Mouse (Mus musculus): ENCODE data around the gene Hoxd10. TPM values are rescaled to one million over a fixed set of nuclear protein-coding genes. Genes with fewer than 3 reads are reported as not detected.

The Hoxd10 gene
- polyA plus RNA-seq, 1 experiment from 2014 or later: 1.6 TPM

DNA sequence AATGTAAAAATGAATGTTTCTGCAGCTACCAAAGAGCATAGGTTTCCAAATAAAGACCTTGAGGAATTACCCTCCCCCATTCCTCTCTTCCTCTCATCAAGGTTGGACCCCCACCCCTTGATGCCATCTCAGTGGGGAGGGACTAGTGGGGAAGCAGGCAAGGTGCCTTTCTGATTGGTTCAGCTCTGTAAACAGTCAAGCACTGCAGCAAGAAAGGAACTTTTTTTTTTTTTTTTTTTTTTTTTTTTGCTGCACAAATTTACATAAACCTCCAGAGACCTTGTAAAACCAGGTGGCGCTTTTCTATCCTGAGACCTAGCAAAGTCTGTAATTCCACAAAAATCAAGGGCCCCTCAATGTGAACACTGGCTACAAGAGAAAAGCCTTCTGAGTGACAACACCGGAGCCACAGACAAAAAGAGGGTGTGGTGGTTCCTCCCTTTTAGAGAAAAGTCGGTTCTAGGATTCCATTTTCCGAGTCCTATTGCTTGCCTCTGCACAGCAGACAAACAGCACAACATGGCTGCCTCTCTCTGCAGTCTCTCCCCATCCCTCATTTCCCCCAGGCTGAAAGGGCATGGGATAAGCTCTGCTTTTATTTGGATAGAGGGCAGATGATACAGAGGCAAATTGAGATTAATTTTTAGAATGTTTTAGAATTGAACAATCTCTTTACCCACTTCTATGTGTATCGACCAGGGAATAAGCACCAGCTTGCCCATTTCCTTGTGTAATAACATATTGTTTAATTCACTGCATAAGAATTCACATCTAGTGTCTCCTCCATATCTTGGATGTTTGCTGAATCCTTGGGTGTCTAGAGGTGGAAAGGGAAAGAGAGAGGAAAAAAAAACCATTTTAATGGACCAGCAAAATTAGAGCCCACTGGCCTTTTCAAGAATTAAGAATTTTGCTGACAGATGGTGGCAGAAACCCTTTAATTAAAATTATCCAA, 18.0 kb downstream of the Hoxd10 start:
- H3K9ac ChIP-seq (ENCODE audit: low read depth, low read length): no peak overlapping the region
- no peak for ATAC-seq
- no peaks in the 10 kb centered on the region for H3K9me3 ChIP-seq (ENCODE audit: control insufficient read depth)
- H3K4me3 ChIP-seq (ENCODE audit: low read depth, low read length): no peak overlapping the region
- H3K4me1 ChIP-seq (replicated peaks; ENCODE audit: control insufficient read depth, insufficient read depth, low read length): no peaks in the 10 kb centered on the region
- no peak for TF ChIP-seq CTCF (IDR thresholded peaks at IDR 0.05; ENCODE audit: low read depth)
- no peak overlapping the region for H3K4me2 ChIP-seq (replicated peaks; ENCODE audit: low read depth)
- H3K27ac ChIP-seq (ENCODE audit: low read depth, low read length): no peak overlapping the region
- H3K27me3 ChIP-seq (replicated peaks; ENCODE audit: control insufficient read depth, insufficient read depth, low read length): peaks cover 94% of the 10 kb centered on the region
- no peaks in the 10 kb centered on the region for H3K36me3 ChIP-seq (ENCODE audit: control insufficient read depth, insufficient read depth)
- 22% methylated on average over 5 of the region's 5 CpGs for WGBS

DNA sequence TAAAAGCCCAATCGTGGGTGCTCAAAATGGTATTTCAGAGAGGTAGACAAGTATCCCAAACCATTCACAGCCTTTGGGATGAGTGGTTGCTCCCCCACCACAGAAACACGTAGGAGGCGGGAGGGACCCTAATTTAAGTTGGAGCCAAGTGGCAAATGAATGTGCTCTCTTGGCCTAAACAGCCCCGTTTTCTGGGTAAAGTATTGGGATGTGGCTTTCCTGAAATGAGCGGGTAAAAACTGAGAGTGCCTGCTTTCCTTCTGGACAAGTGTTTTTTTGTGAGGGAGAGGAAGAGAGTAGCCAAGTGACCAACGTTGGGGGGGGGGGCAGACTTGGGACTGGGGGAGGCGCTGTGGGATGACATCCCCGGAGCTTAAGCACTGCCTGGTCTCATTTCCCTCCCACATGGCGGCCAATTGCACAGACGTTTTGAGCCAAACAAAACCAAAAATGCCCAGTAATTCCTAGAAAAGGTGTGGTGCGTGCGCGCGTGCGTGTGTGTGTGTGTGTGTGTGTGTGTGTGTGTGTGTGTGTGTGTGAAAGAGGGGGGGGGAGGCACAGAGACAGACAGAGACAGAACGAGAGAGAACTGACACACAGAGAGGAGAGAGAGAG, 19.3 kb downstream of the Hoxd10 start:
- peaks cover 94% of the 10 kb centered on the region for H3K27me3 ChIP-seq (replicated peaks; ENCODE audit: control insufficient read depth, insufficient read depth, low read length)
- H3K27ac ChIP-seq (ENCODE audit: low read depth, low read length): no peak overlapping the region
- H3K36me3 ChIP-seq (ENCODE audit: control insufficient read depth, insufficient read depth): no peaks in the 10 kb centered on the region
- 4% methylated on average over 16 of the region's 16 CpGs for WGBS
- no peaks in the 10 kb centered on the region for H3K4me1 ChIP-seq (replicated peaks; ENCODE audit: control insufficient read depth, insufficient read depth, low read length)
- TF ChIP-seq CTCF (IDR thresholded peaks at IDR 0.05; ENCODE audit: low read depth): no peak
- ATAC-seq: no peak
- H3K4me2 ChIP-seq (replicated peaks; ENCODE audit: low read depth): peak overlapping the region; percentile 70
- H3K4me3 ChIP-seq (ENCODE audit: low read depth, low read length): peak overlapping the region; percentile 65
- no peaks in the 10 kb centered on the region for H3K9me3 ChIP-seq (ENCODE audit: control insufficient read depth)
- no peak overlapping the region for H3K9ac ChIP-seq (ENCODE audit: low read depth, low read length)

DNA sequence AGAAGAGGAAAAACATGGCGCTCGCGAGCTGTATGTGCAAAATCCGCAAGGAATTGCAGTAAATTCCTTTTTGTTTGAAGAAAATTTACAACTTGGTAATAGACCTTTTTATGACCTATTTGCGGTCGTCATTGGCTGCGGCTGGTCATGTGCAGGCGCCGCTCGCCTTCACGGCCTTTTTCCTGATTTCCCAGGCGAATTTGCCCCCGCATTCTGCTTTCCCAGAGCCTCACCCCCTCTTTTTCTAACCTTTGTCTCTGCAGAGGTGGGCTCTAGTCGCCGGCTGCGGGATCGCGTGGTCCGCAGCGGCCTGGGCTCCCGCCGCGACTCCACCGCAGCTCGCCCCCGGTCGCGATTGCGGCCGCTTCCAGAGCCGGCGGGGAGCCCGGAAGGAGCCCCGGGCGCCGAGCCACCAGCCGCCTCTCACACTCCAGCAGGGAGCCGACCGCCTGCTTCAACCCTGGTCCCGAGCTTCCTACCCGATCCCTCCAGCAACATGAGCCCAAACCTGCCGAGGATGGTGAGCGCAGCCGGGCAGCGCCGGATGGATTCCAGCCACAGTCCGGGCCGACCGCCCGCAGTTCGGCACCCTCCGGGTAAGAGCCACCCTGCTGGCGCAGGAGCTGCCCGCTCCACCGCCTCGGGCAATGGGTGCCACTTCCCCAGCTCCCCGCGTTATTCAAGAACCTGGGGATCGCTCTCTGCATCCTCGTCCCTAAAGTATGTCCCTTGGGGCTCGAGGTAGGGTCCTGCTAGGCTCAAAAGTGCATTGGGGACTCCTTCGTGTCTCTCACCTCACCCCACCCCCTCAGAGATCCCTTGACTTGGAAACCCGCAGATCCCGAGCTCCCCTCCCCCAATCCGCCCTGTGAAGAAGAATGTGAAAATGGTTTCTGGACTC, 20.2 kb downstream of the Hoxd10 start, which contains the start of the genes Hoxd3 and Hoxd4:
Hoxd3 (plus strand) TSS at position 207 of the 901 bp plus-strand sequence.
Hoxd4 (plus strand) TSS at position 209 of the 901 bp plus-strand sequence.
- peak; percentile 39 for ATAC-seq
- WGBS: under 1% methylated on average over 65 of the region's 65 CpGs
- TF ChIP-seq CTCF (IDR thresholded peaks at IDR 0.05; ENCODE audit: low read depth): no peak
- Histone ChIP-seq H3K27me3 (replicated peaks; ENCODE audit: control insufficient read depth, insufficient read depth, low read length) (peaks cover 88% of the 10 kb centered on the region), H3K9me3 (ENCODE audit: control insufficient read depth) (no peaks in the 10 kb centered on the region), H3K9ac (ENCODE audit: low read depth, low read length) (peak within 1 kb of the TSS; percentile 70), H3K4me3 (ENCODE audit: low read depth, low read length) (peak within 1 kb of the TSS; percentile 65), H3K36me3 (ENCODE audit: control insufficient read depth, insufficient read depth) (no peaks in the 10 kb centered on the region), H3K27ac (ENCODE audit: low read depth, low read length) (peak within 1 kb of the TSS; percentile 66), H3K4me2 (replicated peaks; ENCODE audit: low read depth) (peak within 1 kb of the TSS; percentile 70), H3K4me1 (replicated peaks; ENCODE audit: control insufficient read depth, insufficient read depth, low read length) (no peaks in the 10 kb centered on the region)

DNA sequence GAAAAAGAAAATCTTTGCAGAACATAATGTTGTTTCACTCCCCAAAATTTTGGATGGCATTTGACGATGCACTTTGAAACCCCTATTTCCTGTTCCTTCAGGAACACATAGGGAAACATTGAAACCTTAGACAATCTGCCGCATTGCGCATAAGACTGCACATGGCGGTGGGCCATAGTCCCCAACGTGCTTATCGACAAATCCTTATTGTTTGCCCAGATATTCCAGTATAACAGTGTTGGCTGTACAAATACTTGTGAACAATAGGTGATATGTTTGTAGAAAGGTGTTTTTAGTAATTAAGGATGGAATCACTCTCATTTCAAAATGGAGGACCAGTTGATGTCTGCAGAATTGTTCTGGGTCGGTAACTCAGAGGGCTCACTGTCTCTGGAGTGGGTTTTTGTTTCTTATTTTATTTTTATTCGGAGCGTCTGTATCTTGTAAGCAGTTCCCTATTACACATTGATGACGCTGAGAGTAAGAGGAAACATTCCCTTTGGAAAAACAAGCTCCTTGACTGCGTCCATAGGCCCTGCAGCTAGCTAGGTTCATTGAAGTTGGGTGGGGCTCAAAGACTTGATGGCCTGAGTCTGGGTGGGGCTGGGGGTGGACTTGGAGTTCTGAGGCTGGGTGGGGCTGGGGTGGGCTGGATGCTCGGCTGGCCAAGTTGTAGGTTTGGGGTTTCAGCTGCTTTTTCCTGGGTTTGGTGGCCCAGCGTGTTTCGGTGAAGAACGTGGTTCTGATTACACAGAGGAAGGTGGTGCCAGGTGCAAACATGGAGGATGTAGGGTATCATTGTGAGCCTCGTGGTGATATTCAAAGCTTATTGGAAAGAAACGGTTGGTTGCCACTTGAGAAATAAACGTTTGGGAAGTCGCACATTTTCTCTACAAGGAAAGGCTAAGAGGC, 21.8 kb downstream of the Hoxd10 start:
- ATAC-seq: no peak
- Histone ChIP-seq H3K4me1 (replicated peaks; ENCODE audit: control insufficient read depth, insufficient read depth, low read length) (no peaks in the 10 kb centered on the region), H3K9ac (ENCODE audit: low read depth, low read length) (no peak overlapping the region), H3K36me3 (ENCODE audit: control insufficient read depth, insufficient read depth) (no peaks in the 10 kb centered on the region), H3K27ac (ENCODE audit: low read depth, low read length) (no peak overlapping the region), H3K9me3 (ENCODE audit: control insufficient read depth) (no peaks in the 10 kb centered on the region), H3K27me3 (replicated peaks; ENCODE audit: control insufficient read depth, insufficient read depth, low read length) (peaks cover 76% of the 10 kb centered on the region), H3K4me2 (replicated peaks; ENCODE audit: low read depth) (peak overlapping the region; percentile 70), H3K4me3 (ENCODE audit: low read depth, low read length) (peak overlapping the region; percentile 65)
- WGBS: 20% methylated on average over 19 of the region's 19 CpGs
- TF ChIP-seq CTCF (IDR thresholded peaks at IDR 0.05; ENCODE audit: low read depth): no peak

DNA sequence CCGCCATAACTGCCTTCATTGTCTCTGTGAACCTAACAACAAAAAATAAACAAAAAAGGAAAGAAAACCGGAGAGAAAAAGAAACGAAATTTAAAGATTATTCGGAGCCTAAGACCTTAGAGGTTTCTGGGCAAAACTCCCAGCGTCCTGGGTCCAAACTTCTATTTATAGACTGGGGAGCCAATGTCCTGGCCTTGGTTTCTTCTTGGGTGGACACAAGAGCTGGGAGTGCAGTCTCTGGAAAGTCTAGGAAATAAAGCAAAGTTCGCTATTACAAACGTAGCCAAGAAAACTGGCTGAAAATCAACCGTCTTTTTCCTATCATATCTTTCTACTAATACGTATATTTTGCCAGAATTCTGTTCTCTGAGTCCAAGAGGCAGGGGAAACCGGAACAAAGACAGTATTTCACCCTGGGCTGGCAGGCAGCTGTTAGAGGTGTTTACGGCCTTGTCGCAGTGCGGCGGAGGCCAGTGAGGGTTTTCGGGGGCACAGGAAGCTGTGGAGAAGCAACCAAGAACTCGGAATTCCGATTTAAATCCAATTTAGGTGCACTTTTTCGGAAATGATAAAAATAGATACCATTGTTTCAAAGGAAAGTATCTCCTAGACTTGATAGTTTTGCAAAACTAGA, 22.5 kb downstream of the Hoxd10 start:
- Histone ChIP-seq H3K9me3 (ENCODE audit: control insufficient read depth) (no peaks in the 10 kb centered on the region), H3K4me1 (replicated peaks; ENCODE audit: control insufficient read depth, insufficient read depth, low read length) (no peaks in the 10 kb centered on the region), H3K27me3 (replicated peaks; ENCODE audit: control insufficient read depth, insufficient read depth, low read length) (peaks cover 73% of the 10 kb centered on the region), H3K36me3 (ENCODE audit: control insufficient read depth, insufficient read depth) (no peaks in the 10 kb centered on the region), H3K27ac (ENCODE audit: low read depth, low read length) (no peak overlapping the region), H3K4me3 (ENCODE audit: low read depth, low read length) (no peak overlapping the region), H3K9ac (ENCODE audit: low read depth, low read length) (no peak overlapping the region), H3K4me2 (replicated peaks; ENCODE audit: low read depth) (peak overlapping the region; percentile 70)
- ATAC-seq: no peak
- no peak for TF ChIP-seq CTCF (IDR thresholded peaks at IDR 0.05; ENCODE audit: low read depth)
- WGBS: 20% methylated on average over 18 of the region's 18 CpGs
